Mouse (Mus musculus): ENCODE measurements at regions not wholly inside any gene's neighbourhood (a gene's known extent, or its start where the extent isn't known, plus 50 kb on each side); places are given as distances from the start of the nearest gene placed in this dataset.

- Histone ChIP-seq H3K4me1 (ENCODE audit: control insufficient read depth, insufficient read depth, low read length) (0 out of 2 replicates have a peak, but pooled peaks cover 3% of the 10 kb centered on the region), H3K4me2 (ENCODE audit: low read depth, severe bottlenecking) (no peak overlapping the region), H3K27me3 (ENCODE audit: control insufficient read depth, insufficient read depth, low read length) (no peaks in the 10 kb centered on the region), H3K27ac (replicated peaks; ENCODE audit: low read depth, low read length) (no peak overlapping the region), H3K9ac (ENCODE audit: low read length) (no peak overlapping the region), H3K36me3 (ENCODE audit: control insufficient read depth, insufficient read depth, low read length) (no peaks in the 10 kb centered on the region), H3K9me3 (ENCODE audit: control insufficient read depth, low read length) (no peaks in the 10 kb centered on the region), H3K4me3 (ENCODE audit: low read depth, low read length) (no peak overlapping the region)
- ATAC-seq (ENCODE audit: insufficient number of reproducible peaks, low FRiP score, low TSS enrichment, low read depth): no peak
- no peak for DNase-seq (ENCODE audit: low spot score)
- 73% methylated on average over 5 of the region's 5 CpGs for WGBS
These were observed 509.1 kb downstream of the Vrk1 start for GRCm38 (mm10) chr12:106519141-106519540.

DNA sequence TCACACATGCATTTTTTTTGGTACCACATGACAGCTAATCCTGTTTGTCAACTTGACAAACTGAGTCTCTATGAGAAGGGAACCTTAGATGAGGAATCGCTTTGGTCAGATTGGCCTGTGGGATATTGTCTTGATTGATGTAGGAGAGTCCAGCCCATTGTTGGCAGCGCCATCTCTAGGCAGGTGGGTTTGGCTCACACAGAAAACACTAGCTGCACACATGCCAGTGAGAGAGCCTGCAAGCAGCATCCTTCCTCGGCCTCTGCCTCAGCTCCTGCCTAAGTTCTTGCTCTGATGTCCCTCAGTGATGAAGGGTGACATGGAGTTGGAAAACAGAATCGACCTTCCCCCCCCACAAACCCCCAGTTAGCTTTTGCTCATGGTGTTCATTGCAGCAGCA is 514.4 kb downstream of the Vrk1 start:
- no peaks in the 10 kb centered on the region for H3K36me3 ChIP-seq (ENCODE audit: control insufficient read depth, insufficient read depth, low read length)
- ATAC-seq (ENCODE audit: insufficient number of reproducible peaks, low FRiP score, low TSS enrichment, low read depth): no peak
- H3K9me3 ChIP-seq (ENCODE audit: control insufficient read depth, low read length): no peaks in the 10 kb centered on the region
- no peak overlapping the region for H3K9ac ChIP-seq (ENCODE audit: low read length)
- no peak overlapping the region for H3K4me3 ChIP-seq (ENCODE audit: low read depth, low read length)
- H3K27ac ChIP-seq (replicated peaks; ENCODE audit: low read depth, low read length): no peak overlapping the region
- H3K4me1 ChIP-seq (ENCODE audit: control insufficient read depth, insufficient read depth, low read length): 0 out of 2 replicates have a peak, but pooled peaks cover 4% of the 10 kb centered on the region
- DNase-seq (ENCODE audit: low spot score): no peak
- H3K27me3 ChIP-seq (ENCODE audit: control insufficient read depth, insufficient read depth, low read length): 0 out of 2 replicates have a peak, but pooled peaks cover 6% of the 10 kb centered on the region
- WGBS: 83% methylated on average over 4 of the region's 4 CpGs
- H3K4me2 ChIP-seq (ENCODE audit: low read depth, severe bottlenecking): no peak overlapping the region

DNA sequence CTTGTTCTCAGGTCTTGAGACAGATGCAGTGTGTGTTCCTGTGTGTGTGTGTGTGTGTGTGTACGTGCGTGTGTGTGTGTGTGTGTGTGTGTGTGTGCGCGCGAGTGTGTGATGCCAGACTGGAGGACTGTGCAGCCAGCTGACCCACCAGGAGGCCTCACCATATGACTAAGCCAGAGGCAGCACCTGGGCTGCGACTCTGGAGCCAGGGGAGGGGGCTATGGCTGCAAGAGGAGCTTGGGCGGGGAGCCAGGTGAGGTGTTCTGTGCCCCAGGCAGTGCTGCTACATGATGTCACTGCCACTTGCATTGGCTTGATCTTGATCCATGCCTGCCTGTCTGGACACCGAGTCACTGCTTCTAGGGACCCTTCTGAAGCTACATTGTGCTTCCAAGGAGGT is 517.1 kb downstream of the Vrk1 start:
- Histone ChIP-seq H3K4me2 (ENCODE audit: low read depth, severe bottlenecking) (no peak overlapping the region), H3K27ac (replicated peaks; ENCODE audit: low read depth, low read length) (no peak overlapping the region), H3K9me3 (ENCODE audit: control insufficient read depth, low read length) (no peaks in the 10 kb centered on the region), H3K4me1 (ENCODE audit: control insufficient read depth, insufficient read depth, low read length) (0 out of 2 replicates have a peak, but pooled peaks cover 4% of the 10 kb centered on the region), H3K9ac (ENCODE audit: low read length) (no peak overlapping the region), H3K27me3 (ENCODE audit: control insufficient read depth, insufficient read depth, low read length) (0 out of 2 replicates have a peak, but pooled peaks cover 10% of the 10 kb centered on the region), H3K36me3 (ENCODE audit: control insufficient read depth, insufficient read depth, low read length) (no peaks in the 10 kb centered on the region), H3K4me3 (ENCODE audit: low read depth, low read length) (no peak overlapping the region)
- 65% methylated on average over 8 of the region's 8 CpGs for WGBS
- DNase-seq (ENCODE audit: low spot score) (no peak), ATAC-seq (ENCODE audit: insufficient number of reproducible peaks, low FRiP score, low TSS enrichment, low read depth) (no peak)

DNA sequence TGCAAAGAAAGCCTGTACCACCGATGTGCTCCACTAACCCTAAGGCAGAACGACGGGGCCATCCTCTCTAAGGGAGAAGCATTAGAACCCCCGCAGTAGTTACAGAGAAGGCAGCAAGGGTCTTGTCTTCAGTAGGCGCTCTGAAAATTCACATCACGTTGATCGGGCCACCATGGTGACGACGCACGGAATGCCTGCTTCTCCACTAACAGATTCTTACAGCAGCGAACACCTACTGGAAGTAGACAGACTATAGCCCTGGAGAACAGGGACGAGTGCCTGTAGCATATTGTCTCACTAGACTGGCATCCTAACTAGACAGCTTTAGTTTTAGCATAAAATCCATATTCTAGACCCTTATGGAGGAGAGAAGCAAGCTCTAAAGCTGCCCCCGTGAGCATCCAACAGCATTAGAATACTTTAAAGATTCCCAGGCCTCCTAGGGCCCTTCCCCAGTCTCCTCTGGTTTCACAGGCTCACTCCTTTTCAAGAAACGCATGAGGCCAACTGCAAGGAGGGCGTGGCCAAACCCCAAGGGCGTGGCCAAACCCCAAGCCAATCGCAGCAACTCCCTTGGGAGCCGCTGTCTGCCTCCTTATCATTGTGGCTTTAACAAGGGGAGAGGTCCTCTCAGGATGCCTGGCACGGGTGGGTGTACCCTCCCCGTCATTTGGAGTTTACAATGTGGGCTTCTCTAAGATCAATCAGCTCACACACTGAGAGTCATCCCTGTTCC is 517.8 kb downstream of the Vrk1 start:
- 0 out of 2 replicates have a peak, but pooled peaks cover 4% of the 10 kb centered on the region for H3K4me1 ChIP-seq (ENCODE audit: control insufficient read depth, insufficient read depth, low read length)
- ATAC-seq (ENCODE audit: insufficient number of reproducible peaks, low FRiP score, low TSS enrichment, low read depth) (no peak), DNase-seq (ENCODE audit: low spot score) (peak; percentile 60)
- H3K27ac ChIP-seq (replicated peaks; ENCODE audit: low read depth, low read length): no peak overlapping the region
- H3K27me3 ChIP-seq (ENCODE audit: control insufficient read depth, insufficient read depth, low read length): 0 out of 2 replicates have a peak, but pooled peaks cover 10% of the 10 kb centered on the region
- H3K4me2 ChIP-seq (ENCODE audit: low read depth, severe bottlenecking): no peak overlapping the region
- H3K4me3 ChIP-seq (ENCODE audit: low read depth, low read length): no peak overlapping the region
- no peaks in the 10 kb centered on the region for H3K9me3 ChIP-seq (ENCODE audit: control insufficient read depth, low read length)
- WGBS: 9% methylated on average over 20 of the region's 20 CpGs
- no peaks in the 10 kb centered on the region for H3K36me3 ChIP-seq (ENCODE audit: control insufficient read depth, insufficient read depth, low read length)
- H3K9ac ChIP-seq (ENCODE audit: low read length): no peak overlapping the region

GRCm38 (mm10) chr12:106528521-106528920 is 518.5 kb downstream of the Vrk1 start:
- ATAC-seq (ENCODE audit: insufficient number of reproducible peaks, low FRiP score, low TSS enrichment, low read depth) (no peak), DNase-seq (ENCODE audit: low spot score) (no peak)
- no peaks in the 10 kb centered on the region for H3K9me3 ChIP-seq (ENCODE audit: control insufficient read depth, low read length)
- H3K4me2 ChIP-seq (ENCODE audit: low read depth, severe bottlenecking): no peak overlapping the region
- H3K36me3 ChIP-seq (ENCODE audit: control insufficient read depth, insufficient read depth, low read length): no peaks in the 10 kb centered on the region
- 28% methylated on average over 10 of the region's 10 CpGs for WGBS
- 0 out of 2 replicates have a peak, but pooled peaks cover 10% of the 10 kb centered on the region for H3K27me3 ChIP-seq (ENCODE audit: control insufficient read depth, insufficient read depth, low read length)
- H3K27ac ChIP-seq (replicated peaks; ENCODE audit: low read depth, low read length): no peak overlapping the region
- H3K4me3 ChIP-seq (ENCODE audit: low read depth, low read length): no peak overlapping the region
- H3K4me1 ChIP-seq (ENCODE audit: control insufficient read depth, insufficient read depth, low read length): 0 out of 2 replicates have a peak, but pooled peaks cover 4% of the 10 kb centered on the region
- H3K9ac ChIP-seq (ENCODE audit: low read length): no peak overlapping the region

DNA sequence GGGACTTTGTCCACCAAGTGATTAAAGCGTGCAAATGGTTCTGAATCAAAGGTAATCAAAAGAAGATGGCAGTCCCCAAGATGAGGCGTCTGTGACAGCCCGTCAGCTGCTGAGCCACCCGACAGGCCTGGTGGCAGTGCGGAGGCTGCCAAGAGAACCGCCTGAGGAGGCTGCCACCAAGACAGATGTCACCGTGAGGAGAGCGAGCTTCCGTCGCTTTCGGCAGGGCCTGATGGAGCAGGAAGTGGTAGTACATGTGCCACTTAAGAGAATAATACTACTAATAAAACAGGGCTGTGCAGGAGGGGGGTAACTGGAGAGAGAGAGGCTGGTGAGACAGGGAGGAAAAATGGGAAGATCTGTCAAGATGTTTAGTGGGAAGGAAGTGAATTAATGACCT is 519.1 kb downstream of the Vrk1 start:
- Histone ChIP-seq H3K4me2 (ENCODE audit: low read depth, severe bottlenecking) (no peak overlapping the region), H3K9me3 (ENCODE audit: control insufficient read depth, low read length) (no peaks in the 10 kb centered on the region), H3K9ac (ENCODE audit: low read length) (no peak overlapping the region), H3K36me3 (ENCODE audit: control insufficient read depth, insufficient read depth, low read length) (no peaks in the 10 kb centered on the region), H3K27ac (replicated peaks; ENCODE audit: low read depth, low read length) (no peak overlapping the region), H3K4me3 (ENCODE audit: low read depth, low read length) (no peak overlapping the region), H3K4me1 (ENCODE audit: control insufficient read depth, insufficient read depth, low read length) (0 out of 2 replicates have a peak, but pooled peaks cover 4% of the 10 kb centered on the region), H3K27me3 (ENCODE audit: control insufficient read depth, insufficient read depth, low read length) (peaks cover 12% of the 10 kb centered on the region; the same call in 1 of the 2 replicates)
- 16% methylated on average over 11 of the region's 11 CpGs for WGBS
- ATAC-seq (ENCODE audit: insufficient number of reproducible peaks, low FRiP score, low TSS enrichment, low read depth) (no peak), DNase-seq (ENCODE audit: low spot score) (no peak)

DNA sequence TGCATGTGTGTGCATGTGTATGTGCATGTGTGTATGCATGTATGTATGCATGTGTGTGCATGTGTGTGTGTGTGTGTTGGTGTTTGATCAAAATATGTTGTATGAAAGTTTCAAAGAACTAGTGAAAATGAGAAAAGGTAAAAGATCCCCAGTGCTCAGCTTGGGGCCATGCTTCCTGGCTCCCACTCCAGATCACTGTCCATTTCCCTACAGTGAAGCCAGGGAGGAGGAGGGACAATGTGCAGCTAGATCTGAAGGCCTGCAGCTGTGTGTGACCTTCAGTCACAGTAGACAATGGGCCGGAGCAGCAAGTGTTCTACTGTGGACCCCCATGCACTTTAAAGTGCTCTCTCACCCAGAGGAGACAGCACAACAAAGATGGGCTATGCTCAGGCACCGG is 525.1 kb downstream of the Vrk1 start:
- H3K27ac ChIP-seq (replicated peaks; ENCODE audit: low read depth, low read length): no peak overlapping the region
- no peak for ATAC-seq (ENCODE audit: insufficient number of reproducible peaks, low FRiP score, low TSS enrichment, low read depth)
- no peak overlapping the region for H3K4me2 ChIP-seq (ENCODE audit: low read depth, severe bottlenecking)
- H3K9me3 ChIP-seq (ENCODE audit: control insufficient read depth, low read length): no peaks in the 10 kb centered on the region
- no peaks in the 10 kb centered on the region for H3K36me3 ChIP-seq (ENCODE audit: control insufficient read depth, insufficient read depth, low read length)
- H3K9ac ChIP-seq (ENCODE audit: low read length): no peak overlapping the region
- no peak for DNase-seq (ENCODE audit: low spot score)
- H3K27me3 ChIP-seq (ENCODE audit: control insufficient read depth, insufficient read depth, low read length): peaks cover 5% of the 10 kb centered on the region; the same call in 1 of the 2 replicates
- no peaks in the 10 kb centered on the region for H3K4me1 ChIP-seq (ENCODE audit: control insufficient read depth, insufficient read depth, low read length)
- 64% methylated on average over 2 of the region's 2 CpGs for WGBS
- no peak overlapping the region for H3K4me3 ChIP-seq (ENCODE audit: low read depth, low read length)

DNA sequence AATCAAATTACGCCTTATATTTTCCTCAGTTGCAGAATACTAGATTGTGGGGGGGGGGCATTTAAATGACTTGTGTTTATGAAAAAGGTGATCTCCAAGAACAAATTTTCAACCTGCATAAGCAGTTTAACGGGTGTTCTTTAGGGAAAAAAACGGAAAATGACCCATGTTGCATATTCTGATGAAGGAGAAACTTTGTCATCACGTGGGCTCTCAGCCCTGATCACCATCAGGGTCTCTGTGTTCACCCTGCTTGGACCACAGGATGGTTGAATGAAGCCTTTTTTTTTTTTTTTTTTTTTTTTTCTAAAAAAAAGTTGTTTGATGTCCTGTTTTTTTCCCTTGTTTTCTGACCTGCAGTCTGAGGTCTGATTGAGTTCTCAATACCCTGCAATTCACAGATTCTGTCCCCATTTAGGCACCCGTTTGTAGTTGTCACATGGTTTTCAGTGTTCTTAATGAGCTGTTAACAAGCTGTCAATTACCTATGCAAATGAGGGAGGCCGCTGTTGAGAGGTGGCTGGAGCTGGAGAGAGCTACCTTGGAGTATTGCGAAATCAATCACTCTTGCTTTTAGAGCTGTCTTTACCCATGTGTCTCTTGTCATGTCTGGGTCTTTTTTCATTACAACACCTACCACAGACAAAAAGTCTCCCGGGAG is 525.7 kb downstream of the Vrk1 start:
- H3K27me3 ChIP-seq (ENCODE audit: control insufficient read depth, insufficient read depth, low read length): peaks cover 3% of the 10 kb centered on the region; the same call in 1 of the 2 replicates
- H3K36me3 ChIP-seq (ENCODE audit: control insufficient read depth, insufficient read depth, low read length): no peaks in the 10 kb centered on the region
- no peak overlapping the region for H3K4me3 ChIP-seq (ENCODE audit: low read depth, low read length)
- no peak for ATAC-seq (ENCODE audit: insufficient number of reproducible peaks, low FRiP score, low TSS enrichment, low read depth)
- no peaks in the 10 kb centered on the region for H3K9me3 ChIP-seq (ENCODE audit: control insufficient read depth, low read length)
- H3K9ac ChIP-seq (ENCODE audit: low read length): no peak overlapping the region
- no peak for DNase-seq (ENCODE audit: low spot score)
- no peak overlapping the region for H3K27ac ChIP-seq (replicated peaks; ENCODE audit: low read depth, low read length)
- no peak overlapping the region for H3K4me2 ChIP-seq (ENCODE audit: low read depth, severe bottlenecking)
- no peaks in the 10 kb centered on the region for H3K4me1 ChIP-seq (ENCODE audit: control insufficient read depth, insufficient read depth, low read length)
- 25% methylated on average over 8 of the region's 8 CpGs for WGBS

All from limb, embryonic 11.5 days (tissue).